Mouse (Mus musculus) megakaryocyte-erythroid progenitor cell, adult 5-6 weeks (primary cell): ENCODE measurements around the gene Jmjd8. TPM values are rescaled to one million over a fixed set of nuclear protein-coding genes. Genes with fewer than 3 reads are reported as not detected.

ENCODE experiments used
- ATAC-seq: replicated peaks from 2 replicates; pipeline ENCODE4 v1.8.0; 2016; ENCODE audit warnings: mild to moderate bottlenecking, inconsistent platforms; ENCODE audit not compliant: severe bottlenecking, poor library complexity, low FRiP score, low TSS enrichment
- total RNA-seq, 2 experiments: library from RNA; stranded (forward) in 1 of 2; stranded (reverse) in 1 of 2; fragments of 200-1000, 215-1000 nt in 1 of 2; fragments of >200 nt in 1 of 2; fragmentation: Nextera tagmentation in 1 of 2; gene quantifications; 2 replicates each; pipeline ENCODE4 v1.2.3; 2014 to 2017

Jmjd8 gene
- total RNA-seq (2014; fragmentation: Nextera tagmentation): 20.1 and 31.7 TPM in 2 replicates
- total RNA-seq (2017): 19.5 and 21.5 TPM in 2 replicates

- peak; percentile 41 for ATAC-seq
Observed at GRCm38 (mm10) chr17:25828712-25829557, at the start of gene Jmjd8. Gene Jmjd8, plus strand, starts transcription at chr17:25828867.

GRCm38 (mm10) chr17:25781339-25781738 lies 47.3 kb upstream of the Jmjd8 start:
- ATAC-seq: no peak

- ATAC-seq: no peak
Observed at GRCm38 (mm10) chr17:25783086-25783485, 45.6 kb upstream of the Jmjd8 start.

GRCm38 (mm10) chr17:25783861-25784574 lies 44.6 kb upstream of the Jmjd8 start:
- ATAC-seq: no peak

GRCm38 (mm10) chr17:25785281-25785745 lies 43.4 kb upstream of the Jmjd8 start, which contains the start of gene Haghl:
Gene Haghl, minus strand, starts transcription at chr17:25785673.
- peak; percentile 83 for ATAC-seq

GRCm38 (mm10) chr17:25786280-25786679 lies 42.4 kb upstream of the Jmjd8 start, which contains the start of gene Ccdc78:
Gene Ccdc78, plus strand, starts transcription at chr17:25786580.
- no peak for ATAC-seq

GRCm38 (mm10) chr17:25786781-25787504 lies 41.7 kb upstream of the Jmjd8 start:
- no peak for ATAC-seq

GRCm38 (mm10) chr17:25791320-25791842 lies 37.3 kb upstream of the Jmjd8 start:
- no peak for ATAC-seq

GRCm38 (mm10) chr17:25791843-25792527 lies 36.7 kb upstream of the Jmjd8 start:
- peak; percentile 55 for ATAC-seq

GRCm38 (mm10) chr17:25792615-25793014 lies 36.1 kb upstream of the Jmjd8 start, which contains the start of gene Fam173a:
Gene Fam173a, minus strand, starts transcription at chr17:25792901.
- peak; percentile 55 for ATAC-seq

GRCm38 (mm10) chr17:25794197-25794596 lies 34.5 kb upstream of the Jmjd8 start:
- ATAC-seq: no peak

GRCm38 (mm10) chr17:25794998-25795397 lies 33.7 kb upstream of the Jmjd8 start:
- ATAC-seq: no peak

- ATAC-seq: no peak
Observed at GRCm38 (mm10) chr17:25795609-25796092, 33.0 kb upstream of the Jmjd8 start, which contains the start of gene AC134908.4. Gene AC134908.4, minus strand, starts transcription at chr17:25795659.

GRCm38 (mm10) chr17:25796211-25796771 lies 32.4 kb upstream of the Jmjd8 start:
- no peak for ATAC-seq

- ATAC-seq: peak; percentile 62
Observed at GRCm38 (mm10) chr17:25796951-25797369, 31.7 kb upstream of the Jmjd8 start, which contains the start of gene Metrn. Gene Metrn, minus strand, starts transcription at chr17:25797136.

GRCm38 (mm10) chr17:25801029-25801428 lies 27.6 kb upstream of the Jmjd8 start:
- ATAC-seq: peak; percentile 71

- no peak for ATAC-seq
Observed at GRCm38 (mm10) chr17:25802825-25803517, 25.7 kb upstream of the Jmjd8 start.
